Mouse (Mus musculus): Measurements from ENCODE around the gene Atp5d. TPM values are rescaled to one million over a fixed set of nuclear protein-coding genes. Genes with fewer than 3 reads are reported as not detected.

Atp5d gene
- polyA plus RNA-seq, 1 experiment from 2014 or later: 582 TPM

GRCm38 (mm10) chr10:80152071-80152872 is 13.8 kb downstream of the Atp5d start:
- H3K9me3 ChIP-seq (ENCODE audit: control insufficient read depth, low read length): no peaks in the 10 kb centered on the region
- peak overlapping the region; percentile 99 for H3K9ac ChIP-seq (ENCODE audit: low read depth, low read length)
- peaks cover 61% of the 10 kb centered on the region for H3K36me3 ChIP-seq (ENCODE audit: control insufficient read depth, insufficient read depth, low read length)
- peak overlapping the region; percentile 87 for H3K4me2 ChIP-seq (replicated peaks; ENCODE audit: low read depth, low read length)
- H3K4me1 ChIP-seq (ENCODE audit: control insufficient read depth, insufficient read depth, low read length): peaks cover 55% of the 10 kb centered on the region
- no peak for ATAC-seq (ENCODE audit: low FRiP score, low TSS enrichment)
- peak overlapping the region; percentile 99 for H3K27ac ChIP-seq (ENCODE audit: low read depth, low read length)
- no peaks in the 10 kb centered on the region for H3K27me3 ChIP-seq (ENCODE audit: control insufficient read depth, insufficient read depth, low read length)
- 1% methylated on average over 15 of the region's 15 CpGs for WGBS
- H3K4me3 ChIP-seq (ENCODE audit: low read length): peak overlapping the region; percentile 97

DNA sequence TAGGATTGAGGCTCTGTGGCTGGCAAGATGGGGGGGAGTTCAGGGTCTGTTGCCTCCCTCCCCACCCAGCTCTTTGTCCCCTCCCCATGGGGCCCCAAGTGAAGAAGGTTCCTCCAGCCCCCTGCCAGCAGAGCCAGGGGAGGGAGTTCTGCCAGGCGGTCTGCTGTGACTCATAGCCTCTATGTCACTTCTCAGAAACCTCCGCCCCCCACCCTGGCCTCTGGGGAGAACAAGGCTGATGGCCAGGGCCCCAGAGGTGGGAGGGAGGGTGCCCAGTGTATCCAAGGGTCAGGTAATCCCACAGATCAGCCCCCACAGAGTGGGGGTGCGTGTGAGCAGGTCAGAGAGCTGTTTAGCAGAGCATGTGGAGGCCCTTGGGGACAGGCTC is 14.4 kb downstream of the Atp5d start:
- no peak for ATAC-seq (ENCODE audit: low FRiP score, low TSS enrichment)
- H3K36me3 ChIP-seq (ENCODE audit: control insufficient read depth, insufficient read depth, low read length): peaks cover 66% of the 10 kb centered on the region
- peak overlapping the region; percentile 99; the same call in 1 of the 2 replicates for H3K9ac ChIP-seq (ENCODE audit: low read depth, low read length)
- WGBS: 17% methylated on average over 3 of the region's 3 CpGs
- peak overlapping the region; percentile 97 for H3K4me3 ChIP-seq (ENCODE audit: low read length)
- no peaks in the 10 kb centered on the region for H3K9me3 ChIP-seq (ENCODE audit: control insufficient read depth, low read length)
- H3K4me2 ChIP-seq (replicated peaks; ENCODE audit: low read depth, low read length): peak overlapping the region; percentile 87
- H3K4me1 ChIP-seq (ENCODE audit: control insufficient read depth, insufficient read depth, low read length): peaks cover 56% of the 10 kb centered on the region
- peak overlapping the region; percentile 99 for H3K27ac ChIP-seq (ENCODE audit: low read depth, low read length)
- no peaks in the 10 kb centered on the region for H3K27me3 ChIP-seq (ENCODE audit: control insufficient read depth, insufficient read depth, low read length)

DNA sequence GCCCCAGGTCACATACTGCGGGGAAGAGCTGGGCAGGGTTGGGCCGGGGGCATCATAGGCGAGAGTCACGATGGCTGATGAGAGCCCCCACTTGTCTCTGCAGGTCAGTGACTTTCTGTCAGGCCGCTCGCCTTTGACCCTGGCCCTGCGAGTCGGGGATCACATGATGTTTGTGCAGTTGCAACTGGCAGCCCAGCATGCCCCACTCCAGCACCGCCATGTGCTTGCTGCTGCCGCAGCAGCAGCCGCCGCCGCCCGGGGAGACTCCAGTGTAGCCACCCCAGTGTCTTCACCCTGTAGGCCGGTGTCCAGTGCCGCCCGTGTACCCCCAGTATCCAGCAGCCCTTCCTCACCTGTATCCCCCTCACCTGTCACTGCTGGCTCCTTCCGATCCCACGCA is 15.3 kb downstream of the Atp5d start:
- Histone ChIP-seq H3K4me1 (ENCODE audit: control insufficient read depth, insufficient read depth, low read length) (peaks cover 64% of the 10 kb centered on the region), H3K9me3 (ENCODE audit: control insufficient read depth, low read length) (no peaks in the 10 kb centered on the region), H3K9ac (ENCODE audit: low read depth, low read length) (peak overlapping the region; percentile 99; the same call in 1 of the 2 replicates), H3K27me3 (ENCODE audit: control insufficient read depth, insufficient read depth, low read length) (no peaks in the 10 kb centered on the region), H3K27ac (ENCODE audit: low read depth, low read length) (peak overlapping the region; percentile 99; the same call in 1 of the 2 replicates), H3K4me2 (replicated peaks; ENCODE audit: low read depth, low read length) (peak overlapping the region; percentile 87), H3K4me3 (ENCODE audit: low read length) (peak overlapping the region; percentile 97; the same call in 1 of the 2 replicates), H3K36me3 (ENCODE audit: control insufficient read depth, insufficient read depth, low read length) (peaks cover 66% of the 10 kb centered on the region)
- no peak for ATAC-seq (ENCODE audit: low FRiP score, low TSS enrichment)
- 71% methylated on average over 19 of the region's 19 CpGs for WGBS

DNA sequence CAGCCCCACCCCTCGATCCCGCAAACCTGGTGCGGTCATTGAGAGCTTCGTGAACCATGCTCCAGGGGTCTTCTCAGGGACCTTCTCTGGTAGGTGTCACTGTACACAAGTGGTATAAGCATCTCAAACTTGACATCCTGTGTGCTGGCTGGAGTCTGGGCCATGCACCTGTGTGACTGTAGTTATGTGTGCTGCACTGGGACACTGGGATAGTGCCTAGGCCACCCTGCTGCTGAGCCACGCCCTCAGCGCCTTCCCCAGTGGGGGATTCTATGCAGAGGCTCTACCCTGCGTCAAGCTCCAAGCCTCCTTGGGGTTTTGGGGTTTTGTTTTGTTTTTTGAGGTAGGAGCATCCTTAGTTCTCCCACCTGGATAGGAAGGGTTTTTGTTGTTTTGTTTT is 16.0 kb downstream of the Atp5d start:
- no peak overlapping the region for H3K4me2 ChIP-seq (replicated peaks; ENCODE audit: low read depth, low read length)
- H3K36me3 ChIP-seq (ENCODE audit: control insufficient read depth, insufficient read depth, low read length): peaks cover 66% of the 10 kb centered on the region
- no peak overlapping the region for H3K27ac ChIP-seq (ENCODE audit: low read depth, low read length)
- H3K27me3 ChIP-seq (ENCODE audit: control insufficient read depth, insufficient read depth, low read length): no peaks in the 10 kb centered on the region
- H3K9me3 ChIP-seq (ENCODE audit: control insufficient read depth, low read length): no peaks in the 10 kb centered on the region
- no peak for ATAC-seq (ENCODE audit: low FRiP score, low TSS enrichment)
- H3K4me1 ChIP-seq (ENCODE audit: control insufficient read depth, insufficient read depth, low read length): peaks cover 71% of the 10 kb centered on the region
- H3K4me3 ChIP-seq (ENCODE audit: low read length): 0 out of 2 replicates have a peak overlapping the region, but pooled peaks have one; percentile 2
- 82% methylated on average over 7 of the region's 7 CpGs for WGBS
- no peak overlapping the region for H3K9ac ChIP-seq (ENCODE audit: low read depth, low read length)

- H3K4me1 ChIP-seq (ENCODE audit: control insufficient read depth, insufficient read depth, low read length): peaks cover 73% of the 10 kb centered on the region
- H3K27ac ChIP-seq (ENCODE audit: low read depth, low read length): 0 out of 2 replicates have a peak overlapping the region, but pooled peaks have one; percentile 12
- peaks cover 66% of the 10 kb centered on the region for H3K36me3 ChIP-seq (ENCODE audit: control insufficient read depth, insufficient read depth, low read length)
- H3K4me2 ChIP-seq (replicated peaks; ENCODE audit: low read depth, low read length): no peak overlapping the region
- no peaks in the 10 kb centered on the region for H3K27me3 ChIP-seq (ENCODE audit: control insufficient read depth, insufficient read depth, low read length)
- WGBS: 37% methylated on average over 1 of the region's 1 CpGs
- no peak for ATAC-seq (ENCODE audit: low FRiP score, low TSS enrichment)
- H3K9me3 ChIP-seq (ENCODE audit: control insufficient read depth, low read length): no peaks in the 10 kb centered on the region
- peak overlapping the region; percentile 20; the same call in 1 of the 2 replicates for H3K9ac ChIP-seq (ENCODE audit: low read depth, low read length)
- no peak overlapping the region for H3K4me3 ChIP-seq (ENCODE audit: low read length)
Measured at GRCm38 (mm10) chr10:80155277-80155676, 16.8 kb downstream of the Atp5d start.

GRCm38 (mm10) chr10:80156002-80156751 is 17.7 kb downstream of the Atp5d start:
- Histone ChIP-seq H3K36me3 (ENCODE audit: control insufficient read depth, insufficient read depth, low read length) (peaks cover 65% of the 10 kb centered on the region), H3K9ac (ENCODE audit: low read depth, low read length) (peak overlapping the region; percentile 23; the same call in 1 of the 2 replicates), H3K4me3 (ENCODE audit: low read length) (no peak overlapping the region), H3K9me3 (ENCODE audit: control insufficient read depth, low read length) (no peaks in the 10 kb centered on the region), H3K27ac (ENCODE audit: low read depth, low read length) (peak overlapping the region; percentile 37; the same call in 1 of the 2 replicates), H3K27me3 (ENCODE audit: control insufficient read depth, insufficient read depth, low read length) (no peaks in the 10 kb centered on the region), H3K4me2 (replicated peaks; ENCODE audit: low read depth, low read length) (no peak overlapping the region), H3K4me1 (ENCODE audit: control insufficient read depth, insufficient read depth, low read length) (peaks cover 82% of the 10 kb centered on the region)
- ATAC-seq (ENCODE audit: low FRiP score, low TSS enrichment): no peak
- 81% methylated on average over 29 of the region's 29 CpGs for whole genome bisulfite sequencing

DNA sequence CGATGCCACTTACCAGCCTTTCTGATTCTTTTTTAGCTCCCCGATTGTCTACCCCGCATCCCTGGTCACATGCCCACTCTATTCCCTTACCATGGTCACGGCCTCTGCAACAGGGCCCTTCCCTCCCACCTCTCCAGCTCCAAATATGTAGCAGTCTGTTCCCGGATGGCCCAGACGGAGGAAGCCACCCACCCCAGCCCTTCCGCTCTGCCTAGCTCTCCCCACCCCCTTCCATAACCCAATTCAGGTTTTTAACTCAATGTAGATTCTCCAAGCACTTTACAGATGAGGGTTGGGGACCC is 18.3 kb downstream of the Atp5d start:
- Histone ChIP-seq H3K27me3 (ENCODE audit: control insufficient read depth, insufficient read depth, low read length) (no peaks in the 10 kb centered on the region), H3K4me2 (replicated peaks; ENCODE audit: low read depth, low read length) (no peak overlapping the region), H3K9ac (ENCODE audit: low read depth, low read length) (peak overlapping the region; percentile 23; the same call in 1 of the 2 replicates), H3K27ac (ENCODE audit: low read depth, low read length) (peak overlapping the region; percentile 99; the same call in 1 of the 2 replicates), H3K36me3 (ENCODE audit: control insufficient read depth, insufficient read depth, low read length) (peaks cover 60% of the 10 kb centered on the region), H3K4me3 (ENCODE audit: low read length) (no peak overlapping the region), H3K9me3 (ENCODE audit: control insufficient read depth, low read length) (no peaks in the 10 kb centered on the region), H3K4me1 (ENCODE audit: control insufficient read depth, insufficient read depth, low read length) (peaks cover 88% of the 10 kb centered on the region)
- ATAC-seq (ENCODE audit: low FRiP score, low TSS enrichment): no peak
- WGBS: 49% methylated on average over 7 of the region's 7 CpGs

DNA sequence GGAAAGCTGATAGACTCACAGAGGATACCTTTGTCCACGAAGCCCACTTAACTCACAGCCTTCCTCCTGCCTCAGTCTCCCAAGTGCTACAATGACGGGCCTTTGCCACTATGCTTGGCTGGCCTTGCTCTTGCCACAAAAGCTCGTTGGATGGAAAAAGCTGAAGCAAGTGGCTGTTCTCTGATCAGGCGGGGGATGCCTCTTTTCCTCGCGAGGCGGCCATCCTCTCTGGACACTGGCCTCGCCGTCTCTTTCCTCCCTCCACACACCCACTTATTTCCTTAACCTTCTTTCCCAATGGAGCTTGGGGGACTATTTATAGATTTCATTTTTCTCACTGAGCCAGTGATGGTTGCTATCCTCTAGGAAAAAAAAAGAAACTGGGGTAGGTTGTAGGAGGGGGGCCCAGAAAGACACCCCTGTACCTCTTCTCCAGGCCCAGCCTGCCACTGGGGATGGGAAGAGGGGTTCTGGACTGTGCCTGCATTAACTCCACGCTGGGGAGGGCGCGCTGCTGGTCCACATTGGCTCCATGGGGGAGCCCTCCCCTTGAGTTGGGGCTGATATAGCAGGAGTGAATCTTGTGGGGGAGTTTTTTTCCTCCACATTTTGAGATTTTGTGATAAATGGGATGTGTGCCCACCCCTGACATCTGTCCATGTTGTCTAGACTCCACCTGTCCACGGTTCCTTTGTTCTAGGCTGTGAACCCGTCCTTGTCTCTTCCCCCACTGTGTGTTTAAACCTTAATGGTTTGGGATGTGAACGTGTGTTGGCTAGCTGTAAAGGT is 18.9 kb downstream of the Atp5d start:
- peaks cover 91% of the 10 kb centered on the region for H3K4me1 ChIP-seq (ENCODE audit: control insufficient read depth, insufficient read depth, low read length)
- ATAC-seq (ENCODE audit: low FRiP score, low TSS enrichment): no peak
- H3K4me2 ChIP-seq (replicated peaks; ENCODE audit: low read depth, low read length): peak overlapping the region; percentile 21; the same call in 1 of the 2 replicates
- H3K27me3 ChIP-seq (ENCODE audit: control insufficient read depth, insufficient read depth, low read length): no peaks in the 10 kb centered on the region
- H3K27ac ChIP-seq (ENCODE audit: low read depth, low read length): peak overlapping the region; percentile 99; the same call in 1 of the 2 replicates
- no peaks in the 10 kb centered on the region for H3K9me3 ChIP-seq (ENCODE audit: control insufficient read depth, low read length)
- no peak overlapping the region for H3K4me3 ChIP-seq (ENCODE audit: low read length)
- 55% methylated on average over 15 of the region's 15 CpGs for WGBS
- H3K36me3 ChIP-seq (ENCODE audit: control insufficient read depth, insufficient read depth, low read length): peaks cover 53% of the 10 kb centered on the region
- H3K9ac ChIP-seq (ENCODE audit: low read depth, low read length): peak overlapping the region; percentile 8; the same call in 1 of the 2 replicates
